16 mouse cellular contexts compared by ENCODE assay signal in the genomic region with DNA sequence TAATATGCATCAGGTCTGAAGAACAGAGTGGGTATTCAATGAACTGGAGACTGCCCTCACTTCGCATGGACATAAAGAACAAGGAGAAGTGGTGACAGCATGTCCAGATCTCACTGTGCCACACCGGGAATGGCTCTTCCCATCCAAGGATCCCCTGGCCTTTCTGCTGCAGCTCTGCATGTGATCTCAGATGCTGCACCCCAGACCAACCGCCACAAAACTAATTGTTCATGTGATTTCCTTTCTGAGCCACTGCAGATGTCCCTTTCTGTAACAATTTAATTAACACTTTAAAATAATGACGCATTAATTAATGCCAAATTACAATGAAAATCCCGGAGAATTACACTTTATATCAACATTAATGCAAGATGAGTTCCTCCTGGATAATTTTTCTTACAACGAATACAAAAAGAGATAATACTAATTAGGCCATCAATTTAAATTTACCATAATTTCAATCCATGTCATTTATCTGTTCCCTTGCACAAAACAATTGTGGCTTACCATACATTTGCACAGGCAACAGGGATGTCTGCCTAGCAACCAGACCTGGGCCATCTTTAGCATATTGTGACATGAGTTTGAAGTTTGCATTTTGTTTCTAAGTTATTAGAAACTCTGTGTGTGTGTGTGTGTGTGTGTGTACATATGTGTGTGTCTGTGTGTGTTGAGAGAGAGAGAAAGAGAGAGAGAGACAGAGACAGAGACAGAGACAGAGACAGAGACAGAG.
"Had no signal": no experiment of that assay in that cellular context is flagged by ENCODE, and none has a peak within 500 bp of the region (broad histone marks: within the 10 kb centered on the region; RNA-seq: fewer than 3 reads in every experiment).

No protein-coding gene starts in this region.

- H3K9me3 ChIP-seq: limb, embryonic 15.5 days; liver, embryonic 12.5 days; midbrain, embryonic 10.5 days; neural tube, embryonic 13.5 days had no signal

- H3K36me3 ChIP-seq: limb, embryonic 15.5 days; liver, embryonic 12.5 days; midbrain, embryonic 10.5 days; neural tube, embryonic 13.5 days had no signal

- H3K4me1 ChIP-seq: limb, embryonic 15.5 days; liver, embryonic 12.5 days; midbrain, embryonic 10.5 days; neural tube, embryonic 13.5 days had no signal

- H3K27me3 ChIP-seq: limb, embryonic 15.5 days; liver, embryonic 12.5 days; neural tube, embryonic 13.5 days had no signal

- H3K4me3 ChIP-seq: left cerebral cortex, adult 2 months; limb, embryonic 15.5 days; liver, embryonic 12.5 days; midbrain, embryonic 10.5 days; neural tube, embryonic 13.5 days had no signal

- H3K9ac ChIP-seq: limb, embryonic 15.5 days; liver, embryonic 12.5 days; lung, embryonic 14.5 days; neural tube, embryonic 13.5 days had no signal

- H3K4me2 ChIP-seq: limb, embryonic 15.5 days; liver, embryonic 12.5 days; lung, embryonic 14.5 days; neural tube, embryonic 13.5 days had no signal

- DNase-seq: kidney, adult 2 months; kidney, postnatal 25 days; lung, embryonic 14.5 days; lung, postnatal 10 days; lung, postnatal 4 days; right cerebral cortex, adult 18-20 months; right cerebral cortex, postnatal 25 days; thymus, adult 18-20 months; thymus, postnatal 14 days had no signal

- H3K27ac ChIP-seq: left cerebral cortex, adult 2 months; limb, embryonic 15.5 days; liver, embryonic 12.5 days; midbrain, embryonic 10.5 days; neural tube, embryonic 13.5 days; stomach, postnatal 0 days had no signal

- ATAC-seq: liver, embryonic 12.5 days; midbrain, embryonic 16.5 days had no signal
